Mouse (Mus musculus): ENCODE data around the gene Fitm1. TPM values are rescaled to one million over a fixed set of nuclear protein-coding genes. Genes with fewer than 3 reads are reported as not detected.

The Fitm1 gene
- polyA plus RNA-seq, 1 experiment from 2014 or later = 0.26 TPM

GRCm38 (mm10) chr14:55589271-55589670 is 13.9 kb downstream of the Fitm1 start:
- H3K36me3 ChIP-seq (ENCODE audit: control insufficient read depth, insufficient read depth, low read length) = peaks cover 2% of the 10 kb centered on the region; the same call in 1 of the 2 replicates
- WGBS = 97% methylated on average over 5 of the region's 5 CpGs
- H3K4me2 ChIP-seq (ENCODE audit: low read length) = no peak overlapping the region
- H3K27ac ChIP-seq (ENCODE audit: low read depth, low read length) = no peak overlapping the region
- ATAC-seq = no peak
- H3K4me3 ChIP-seq (ENCODE audit: low read length) = no peak overlapping the region
- no peaks in the 10 kb centered on the region for H3K27me3 ChIP-seq (replicated peaks; ENCODE audit: control insufficient read depth, insufficient read depth, low read length)
- no peak overlapping the region for H3K9ac ChIP-seq (ENCODE audit: low read depth, low read length)
- H3K9me3 ChIP-seq (ENCODE audit: control insufficient read depth, low read length) = no peaks in the 10 kb centered on the region
- H3K4me1 ChIP-seq (ENCODE audit: control insufficient read depth, insufficient read depth, low read depth, low read length) = peaks cover 29% of the 10 kb centered on the region

DNA sequence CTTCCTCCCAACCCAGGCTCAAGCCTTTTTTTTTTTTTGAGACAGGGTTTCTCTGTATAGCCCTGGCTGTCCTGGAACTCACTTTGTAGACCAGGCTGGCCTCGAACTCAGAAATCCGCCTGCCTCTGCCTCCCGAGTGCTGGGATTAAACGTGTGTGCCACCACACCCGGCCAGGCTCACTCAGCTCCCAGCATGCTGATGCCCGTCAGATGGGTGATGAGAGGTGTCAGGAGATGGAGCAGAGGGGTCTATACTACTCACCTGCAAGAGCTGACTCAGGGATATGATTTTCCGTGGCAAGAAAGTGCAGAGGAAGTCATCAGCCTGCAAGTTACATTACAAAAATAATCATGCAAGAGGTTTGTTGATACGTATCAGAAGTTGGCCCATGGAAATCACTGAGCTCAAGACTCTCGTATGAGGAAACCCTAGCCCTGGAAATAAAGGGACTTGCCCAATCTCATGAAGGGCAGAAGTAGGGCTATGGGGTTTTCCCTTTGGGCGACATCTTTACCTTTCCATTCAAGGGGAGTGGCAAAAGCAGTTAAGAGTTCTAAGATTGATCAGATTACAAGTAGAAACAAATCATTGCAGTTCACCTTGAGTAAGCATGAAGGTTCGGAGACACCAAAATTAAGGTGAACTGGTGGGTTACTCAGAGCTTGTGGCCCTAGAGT is 14.5 kb downstream of the Fitm1 start:
- H3K27me3 ChIP-seq (replicated peaks; ENCODE audit: control insufficient read depth, insufficient read depth, low read length) = no peaks in the 10 kb centered on the region
- H3K27ac ChIP-seq (ENCODE audit: low read depth, low read length) = peak overlapping the region; percentile 94
- peak overlapping the region; percentile 56 for H3K4me3 ChIP-seq (ENCODE audit: low read length)
- peaks cover 29% of the 10 kb centered on the region for H3K4me1 ChIP-seq (ENCODE audit: control insufficient read depth, insufficient read depth, low read depth, low read length)
- H3K36me3 ChIP-seq (ENCODE audit: control insufficient read depth, insufficient read depth, low read length) = peaks cover 5% of the 10 kb centered on the region
- peak overlapping the region; percentile 69; the same call in 1 of the 2 replicates for H3K9ac ChIP-seq (ENCODE audit: low read depth, low read length)
- H3K4me2 ChIP-seq (ENCODE audit: low read length) = peak overlapping the region; percentile 83
- no peaks in the 10 kb centered on the region for H3K9me3 ChIP-seq (ENCODE audit: control insufficient read depth, low read length)
- WGBS = 92% methylated on average over 11 of the region's 11 CpGs
- ATAC-seq = no peak

DNA sequence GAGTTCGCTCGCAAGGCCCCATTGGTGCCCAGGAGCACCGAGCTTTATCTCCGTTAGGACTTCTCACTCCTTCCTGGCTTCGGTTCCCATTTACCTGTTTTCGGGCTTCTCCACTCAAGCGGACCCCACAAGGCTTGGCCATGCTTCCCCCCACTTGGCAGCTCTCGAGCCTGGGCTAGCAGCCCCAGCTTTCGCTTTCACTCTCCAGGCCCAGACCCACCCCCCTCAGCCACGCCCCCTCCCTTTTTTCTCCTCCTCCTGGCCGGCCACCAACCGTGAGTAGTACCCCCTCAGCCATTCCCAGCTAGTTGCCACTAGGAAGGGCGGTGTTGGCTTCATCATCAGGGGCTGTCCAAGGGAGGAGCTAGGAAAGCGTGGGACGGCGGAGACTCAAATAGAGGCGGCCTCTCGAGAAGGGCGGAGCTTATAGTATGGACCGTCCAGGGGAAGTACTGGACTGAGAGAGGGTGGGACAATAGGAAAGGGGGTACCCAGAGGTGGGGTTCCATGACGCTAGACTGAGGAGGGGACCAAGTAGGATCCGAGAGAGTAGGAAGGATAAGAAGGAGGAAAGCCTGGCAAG is 15.4 kb downstream of the Fitm1 start, which contains the start of gene Psme2:
TSS of gene Psme2 (minus strand) at position 366 of the 583 bp plus-strand sequence.
- Histone ChIP-seq H3K27me3 (replicated peaks; ENCODE audit: control insufficient read depth, insufficient read depth, low read length) (no peaks in the 10 kb centered on the region), H3K4me1 (ENCODE audit: control insufficient read depth, insufficient read depth, low read depth, low read length) (peaks cover 26% of the 10 kb centered on the region), H3K9ac (ENCODE audit: low read depth, low read length) (peak within 1 kb of the TSS; percentile 69), H3K27ac (ENCODE audit: low read depth, low read length) (peak within 1 kb of the TSS; percentile 94), H3K4me3 (ENCODE audit: low read length) (peak within 1 kb of the TSS; percentile 56), H3K4me2 (ENCODE audit: low read length) (peak within 1 kb of the TSS; percentile 83), H3K9me3 (ENCODE audit: control insufficient read depth, low read length) (no peaks in the 10 kb centered on the region), H3K36me3 (ENCODE audit: control insufficient read depth, insufficient read depth, low read length) (peaks cover 12% of the 10 kb centered on the region)
- WGBS = 0% methylated on average over 22 of the region's 22 CpGs
- peak; percentile 96 for ATAC-seq

GRCm38 (mm10) chr14:55591331-55591891 is 16.0 kb downstream of the Fitm1 start, which contains the start of gene Rnf31:
Gene Rnf31 (plus strand): TSS chr14:55591708.
- WGBS = 0% methylated on average over 33 of the region's 33 CpGs
- H3K27ac ChIP-seq (ENCODE audit: low read depth, low read length) = peak within 1 kb of the TSS; percentile 94
- peaks cover 17% of the 10 kb centered on the region for H3K36me3 ChIP-seq (ENCODE audit: control insufficient read depth, insufficient read depth, low read length)
- peak within 1 kb of the TSS; percentile 83 for H3K4me2 ChIP-seq (ENCODE audit: low read length)
- ATAC-seq = peak; percentile 90
- peak within 1 kb of the TSS; percentile 56 for H3K4me3 ChIP-seq (ENCODE audit: low read length)
- H3K4me1 ChIP-seq (ENCODE audit: control insufficient read depth, insufficient read depth, low read depth, low read length) = peaks cover 26% of the 10 kb centered on the region
- H3K27me3 ChIP-seq (replicated peaks; ENCODE audit: control insufficient read depth, insufficient read depth, low read length) = no peaks in the 10 kb centered on the region
- H3K9ac ChIP-seq (ENCODE audit: low read depth, low read length) = peak within 1 kb of the TSS; percentile 69
- H3K9me3 ChIP-seq (ENCODE audit: control insufficient read depth, low read length) = no peaks in the 10 kb centered on the region

GRCm38 (mm10) chr14:55592226-55592625 is 16.8 kb downstream of the Fitm1 start:
- peaks cover 26% of the 10 kb centered on the region for H3K4me1 ChIP-seq (ENCODE audit: control insufficient read depth, insufficient read depth, low read depth, low read length)
- H3K27me3 ChIP-seq (replicated peaks; ENCODE audit: control insufficient read depth, insufficient read depth, low read length) = no peaks in the 10 kb centered on the region
- peak overlapping the region; percentile 94 for H3K27ac ChIP-seq (ENCODE audit: low read depth, low read length)
- ATAC-seq = no peak
- peak overlapping the region; percentile 56 for H3K4me3 ChIP-seq (ENCODE audit: low read length)
- H3K36me3 ChIP-seq (ENCODE audit: control insufficient read depth, insufficient read depth, low read length) = peaks cover 22% of the 10 kb centered on the region
- H3K9ac ChIP-seq (ENCODE audit: low read depth, low read length) = peak overlapping the region; percentile 69
- no peaks in the 10 kb centered on the region for H3K9me3 ChIP-seq (ENCODE audit: control insufficient read depth, low read length)
- H3K4me2 ChIP-seq (ENCODE audit: low read length) = peak overlapping the region; percentile 83
- 9% methylated on average over 16 of the region's 16 CpGs for WGBS

DNA sequence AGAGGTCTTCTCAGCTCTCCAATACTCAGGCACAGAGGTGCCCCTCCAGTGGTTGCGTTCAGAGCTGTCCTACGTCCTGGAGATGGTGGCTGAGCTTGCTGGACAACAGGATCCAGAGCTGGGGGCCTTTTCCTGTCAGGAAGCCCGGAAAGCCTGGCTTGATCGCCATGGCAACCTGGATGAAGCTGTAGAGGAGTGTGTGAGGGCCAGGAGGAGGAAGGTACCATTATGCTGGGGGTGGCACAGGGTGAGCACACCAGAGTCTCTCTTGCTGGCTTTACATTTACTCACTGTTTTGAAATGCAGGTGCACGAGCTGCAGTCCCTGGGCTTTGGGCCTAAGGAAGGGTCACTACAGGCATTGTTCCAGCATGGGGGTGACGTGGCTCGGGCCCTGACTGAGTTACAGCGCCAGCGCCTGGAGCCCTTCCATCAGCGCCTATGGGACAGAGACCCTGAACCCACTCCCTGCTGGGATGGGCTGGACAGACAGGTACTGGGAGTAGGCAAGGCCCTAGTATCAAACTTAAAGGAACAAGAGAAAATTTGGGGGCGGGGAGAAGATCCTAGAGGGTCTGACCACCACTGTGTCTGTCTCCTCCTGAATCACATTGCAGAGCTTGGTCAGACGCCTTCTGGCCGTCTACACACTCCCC is 20.7 kb downstream of the Fitm1 start:
- Histone ChIP-seq H3K9me3 (ENCODE audit: control insufficient read depth, low read length) (no peaks in the 10 kb centered on the region), H3K36me3 (ENCODE audit: control insufficient read depth, insufficient read depth, low read length) (peaks cover 38% of the 10 kb centered on the region), H3K4me2 (ENCODE audit: low read length) (no peak overlapping the region), H3K4me3 (ENCODE audit: low read length) (no peak overlapping the region), H3K4me1 (ENCODE audit: control insufficient read depth, insufficient read depth, low read depth, low read length) (peaks cover 17% of the 10 kb centered on the region), H3K9ac (ENCODE audit: low read depth, low read length) (no peak overlapping the region), H3K27ac (ENCODE audit: low read depth, low read length) (no peak overlapping the region), H3K27me3 (replicated peaks; ENCODE audit: control insufficient read depth, insufficient read depth, low read length) (no peaks in the 10 kb centered on the region)
- WGBS = 69% methylated on average over 13 of the region's 13 CpGs
- ATAC-seq = no peak

GRCm38 (mm10) chr14:55598521-55599390 is 23.3 kb downstream of the Fitm1 start:
- Histone ChIP-seq H3K27ac (ENCODE audit: low read depth, low read length) (no peak overlapping the region), H3K36me3 (ENCODE audit: control insufficient read depth, insufficient read depth, low read length) (peaks cover 56% of the 10 kb centered on the region), H3K4me3 (ENCODE audit: low read length) (no peak overlapping the region), H3K9ac (ENCODE audit: low read depth, low read length) (no peak overlapping the region), H3K27me3 (replicated peaks; ENCODE audit: control insufficient read depth, insufficient read depth, low read length) (no peaks in the 10 kb centered on the region), H3K4me2 (ENCODE audit: low read length) (no peak overlapping the region), H3K4me1 (ENCODE audit: control insufficient read depth, insufficient read depth, low read depth, low read length) (peaks cover 1% of the 10 kb centered on the region), H3K9me3 (ENCODE audit: control insufficient read depth, low read length) (no peaks in the 10 kb centered on the region)
- WGBS = 95% methylated on average over 21 of the region's 21 CpGs
- ATAC-seq = no peak

DNA sequence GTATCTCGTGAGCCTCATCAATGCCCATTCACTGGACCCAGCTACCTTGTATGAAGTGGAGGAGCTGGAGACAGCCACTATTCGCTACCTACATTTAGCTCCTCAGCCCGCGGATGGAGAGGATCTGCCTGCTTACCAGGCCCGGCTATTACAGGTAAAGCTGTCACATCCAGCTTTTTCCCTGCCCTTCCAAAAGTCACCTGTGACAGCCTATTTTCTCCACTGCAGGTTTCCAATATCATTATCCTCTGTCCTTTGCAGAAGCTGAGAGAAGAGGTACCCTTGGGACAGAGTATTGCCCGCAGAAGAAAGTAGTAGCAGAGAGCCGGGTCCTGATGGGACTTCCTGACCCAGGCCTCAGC is 27.8 kb downstream of the Fitm1 start, which contains the start of gene Irf9:
TSS of gene Irf9 (plus strand) at position 301 of the 362 bp plus-strand sequence.
- Histone ChIP-seq H3K36me3 (ENCODE audit: control insufficient read depth, insufficient read depth, low read length) (peaks cover 51% of the 10 kb centered on the region), H3K9ac (ENCODE audit: low read depth, low read length) (peak within 1 kb of the TSS; percentile 57), H3K4me1 (ENCODE audit: control insufficient read depth, insufficient read depth, low read depth, low read length) (no peaks in the 10 kb centered on the region), H3K4me2 (ENCODE audit: low read length) (peak within 1 kb of the TSS; percentile 49), H3K27me3 (replicated peaks; ENCODE audit: control insufficient read depth, insufficient read depth, low read length) (no peaks in the 10 kb centered on the region), H3K9me3 (ENCODE audit: control insufficient read depth, low read length) (no peaks in the 10 kb centered on the region), H3K4me3 (ENCODE audit: low read length) (peak within 1 kb of the TSS; percentile 35), H3K27ac (ENCODE audit: low read depth, low read length) (peak within 1 kb of the TSS; percentile 49)
- ATAC-seq = no peak
- WGBS = 92% methylated on average over 7 of the region's 7 CpGs
